Mouse (Mus musculus) stomach, postnatal 0 days (tissue): ENCODE measurements at regions not wholly inside any gene's neighbourhood (a gene's known extent, or its start where the extent isn't known, plus 50 kb on each side); places are given as distances from the start of the nearest gene placed in this dataset.

Experiments
- CTCF ChIP-seq: IDR thresholded peaks from 2 replicates; pipeline ENCODE4 v1.5.1; 2016; ENCODE audit warnings: antibody characterized with exemption, low read depth, mild to moderate bottlenecking, moderate library complexity
- EP300 ChIP-seq: optimal IDR thresholded peaks from 2 replicates; pipeline ENCODE3; 2016; ENCODE audit warnings: antibody characterized with exemption

GRCm38 (mm10) chr16:49977276-49977675 is 176.9 kb downstream of the Cd47 start:
- TF ChIP-seq CTCF (no peak), EP300 (no peak)
